Mouse (Mus musculus) midbrain, embryonic 11.5 days (tissue): ENCODE results near the gene Foxp4. TPM values are rescaled to one million over a fixed set of nuclear protein-coding genes. Genes with fewer than 3 reads are reported as not detected.

Source experiments
- ATAC-seq: fragments of 200-750 bp; cut with Nextera tagmentation; 2 replicates; pipeline ENCODE4 v1.8.0; 2017; ENCODE audit warnings: moderate TSS enrichment, moderate library complexity; ENCODE audit not compliant: low FRiP score
- DNase-seq: peaks from one replicate; pipeline ENCODE4 v3.0.0; 2015; ENCODE audit warnings: low spot score; ENCODE audit errors: missing footprints
- H3K27ac ChIP-seq: fragments of 300-500 bp; sonication (generic); 2 replicates; pipeline ENCODE4 v1.5.1; 2014; ENCODE audit warnings: low read depth, low read length
- H3K27me3 ChIP-seq: fragments of 300-500 bp; sonication (generic); 2 replicates; pipeline ENCODE4 v1.6.1; 2014; ENCODE audit warnings: mild to moderate bottlenecking, low read length, moderate library complexity, mixed read lengths; ENCODE audit not compliant: control insufficient read depth, insufficient read depth
- H3K36me3 ChIP-seq: fragments of 300-500 bp; sonication (generic); 2 replicates; pipeline ENCODE4 v1.6.1; 2014; ENCODE audit warnings: mild to moderate bottlenecking, low read length, moderate library complexity, mixed read lengths; ENCODE audit not compliant: control insufficient read depth, insufficient read depth
- H3K4me1 ChIP-seq: fragments of 300-500 bp; sonication (generic); 2 replicates; pipeline ENCODE4 v1.6.1; 2014; ENCODE audit warnings: low read length; ENCODE audit not compliant: control insufficient read depth, insufficient read depth
- H3K4me2 ChIP-seq: fragments of 300-500 bp; sonication (generic); 2 replicates; pipeline ENCODE4 v1.6.1; 2014; ENCODE audit warnings: mild to moderate bottlenecking, moderate library complexity
- H3K4me3 ChIP-seq: fragments of 300-500 bp; sonication (generic); 2 replicates; pipeline ENCODE4 v1.5.1; 2014; ENCODE audit warnings: low read depth, low read length
- H3K9ac ChIP-seq: fragments of 300-500 bp; sonication (generic); 2 replicates; pipeline ENCODE4 v1.6.1; 2014; ENCODE audit warnings: low read length
- H3K9me3 ChIP-seq: fragments of 300-500 bp; sonication (generic); 2 replicates; pipeline ENCODE4 v1.6.1; 2016; ENCODE audit warnings: low read length; ENCODE audit not compliant: control insufficient read depth
- WGBS: fragments of 180-500 bp; shearing (Covaris S2); extraction: QIAGEN DNeasy Blood & Tissue Kit; methylation state at CpG from one replicate; pipeline ENCODE4 v1.1.7; 2014; 5-methylcytosine and 5-hydroxymethylcytosine counted together
- polyA plus RNA-seq: library from polyadenylated mRNA; unstranded; fragments of >200 nt; fragmentation: Nextera tagmentation; extraction: Ambion mirVana; gene quantifications from 2 replicates; pipeline ENCODE4 v1.2.1, GENCODE M21; 2014

Gene Foxp4
- polyA plus RNA-seq, 1 experiment from 2014 or later, result 27.5 TPM

DNA sequence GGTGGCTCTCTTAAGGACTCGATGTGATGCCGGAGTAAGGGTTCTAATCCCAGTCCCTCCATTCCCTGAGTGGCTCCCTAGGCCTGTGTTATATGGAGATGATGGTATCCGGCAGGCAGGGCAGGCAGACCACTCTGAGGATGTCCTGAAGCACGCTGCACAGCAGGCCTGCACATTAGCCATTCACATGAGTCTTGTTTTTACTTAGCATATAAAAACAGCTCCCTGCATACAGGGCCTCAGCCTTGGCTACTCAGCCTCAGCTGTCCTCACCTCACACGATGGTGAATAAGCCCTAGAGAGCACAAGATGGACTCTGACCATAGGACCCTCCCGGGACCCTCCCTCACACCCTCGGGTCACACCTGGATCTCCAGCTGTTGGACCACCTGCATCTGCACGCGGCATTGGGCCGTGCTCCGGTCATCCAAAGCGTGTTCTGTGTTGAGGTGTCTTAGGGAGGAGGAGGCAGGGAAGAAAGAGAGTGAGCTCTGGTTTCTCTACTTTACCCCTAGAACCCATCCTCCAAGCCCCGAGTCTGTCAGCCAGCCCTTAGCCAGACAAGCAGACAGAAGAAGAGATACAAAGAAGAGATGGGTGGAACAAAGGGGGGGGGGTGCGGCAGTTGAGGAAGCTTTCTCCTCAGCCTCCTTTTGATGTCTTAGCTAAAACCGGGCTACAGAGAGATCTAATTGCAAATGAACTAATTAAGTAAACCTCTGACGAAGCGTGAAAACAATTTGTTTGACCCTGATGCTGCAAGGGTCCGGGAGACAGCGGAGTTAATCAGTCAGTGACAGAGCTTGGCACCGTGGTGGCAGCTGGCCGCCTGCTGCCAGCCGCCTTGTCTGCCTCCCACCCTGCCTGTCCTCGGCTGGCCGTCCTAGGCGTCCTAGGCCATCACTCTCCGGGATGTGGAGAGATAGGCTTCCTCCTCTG is 47.4 kb downstream of the Foxp4 start:
- H3K4me1 ChIP-seq, result peaks cover 70% of the 10 kb centered on the region
- H3K4me3 ChIP-seq, result no peak overlapping the region
- no peak for ATAC-seq
- 19% methylated on average over 26 of the region's 26 CpGs for WGBS
- H3K27ac ChIP-seq, result peak overlapping the region; percentile 80
- H3K36me3 ChIP-seq, result peaks cover 10% of the 10 kb centered on the region
- peak; percentile 95 for DNase-seq
- no peaks in the 10 kb centered on the region for H3K27me3 ChIP-seq
- H3K9me3 ChIP-seq, result no peaks in the 10 kb centered on the region
- peak overlapping the region; percentile 52 for H3K9ac ChIP-seq
- H3K4me2 ChIP-seq, result peak overlapping the region; percentile 8; the same call in 1 of the 2 replicates

DNA sequence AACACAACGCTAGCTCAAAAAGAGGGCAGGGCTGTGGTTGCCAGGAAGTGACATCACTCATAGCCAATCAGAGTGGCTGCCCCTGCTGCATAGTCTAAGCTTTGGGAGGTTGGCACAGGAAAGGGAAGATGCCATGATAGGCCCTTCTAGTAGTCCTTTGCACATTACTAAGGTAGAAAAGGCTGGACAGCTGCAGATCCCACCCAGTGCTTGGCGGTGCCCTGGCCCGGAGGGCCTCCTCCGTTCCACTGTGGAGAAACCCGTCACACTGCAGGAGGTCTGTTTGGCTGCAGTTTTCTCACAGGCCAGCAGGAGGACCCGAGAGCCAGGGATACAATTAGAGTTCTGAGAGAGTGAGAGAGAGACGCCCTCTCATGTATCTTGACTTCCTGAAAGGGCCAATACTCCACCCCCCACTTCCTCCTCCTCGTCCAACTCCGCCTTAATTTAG is 51.1 kb downstream of the Foxp4 start:
- 18% methylated on average over 9 of the region's 9 CpGs for WGBS
- no peak overlapping the region for H3K4me3 ChIP-seq
- ATAC-seq, result peak; percentile 41
- 0 out of 2 replicates have a peak overlapping the region, but pooled peaks have one; percentile 71 for H3K27ac ChIP-seq
- DNase-seq, result peak; percentile 97
- peaks cover 37% of the 10 kb centered on the region for H3K4me1 ChIP-seq
- no peaks in the 10 kb centered on the region for H3K9me3 ChIP-seq
- no peak overlapping the region for H3K4me2 ChIP-seq
- no peak overlapping the region for H3K9ac ChIP-seq
- no peaks in the 10 kb centered on the region for H3K27me3 ChIP-seq
- H3K36me3 ChIP-seq, result peaks cover 16% of the 10 kb centered on the region

- Histone ChIP-seq H3K4me3 (no peak overlapping the region), H3K9me3 (no peaks in the 10 kb centered on the region), H3K4me2 (no peak overlapping the region), H3K27ac (peak overlapping the region; percentile 71), H3K9ac (no peak overlapping the region), H3K36me3 (peaks cover 16% of the 10 kb centered on the region), H3K27me3 (no peaks in the 10 kb centered on the region), H3K4me1 (peaks cover 28% of the 10 kb centered on the region)
- ATAC-seq (peak; percentile 52), DNase-seq (no peak)
- 73% methylated on average over 31 of the region's 31 CpGs for WGBS
Measured at GRCm38 (mm10) chr17:47872311-47873011, 52.0 kb downstream of the Foxp4 start.

GRCm38 (mm10) chr17:47869874-47870273 is 54.6 kb downstream of the Foxp4 start:
- Histone ChIP-seq H3K4me2 (no peak overlapping the region), H3K4me1 (peaks cover 13% of the 10 kb centered on the region), H3K36me3 (peaks cover 12% of the 10 kb centered on the region; the same call in 1 of the 2 replicates), H3K27ac (no peak overlapping the region), H3K9ac (no peak overlapping the region), H3K27me3 (no peaks in the 10 kb centered on the region), H3K4me3 (no peak overlapping the region), H3K9me3 (no peaks in the 10 kb centered on the region)
- no peak for DNase-seq
- ATAC-seq, result no peak
- 93% methylated on average over 10 of the region's 10 CpGs for WGBS

GRCm38 (mm10) chr17:47866037-47866436 is 58.4 kb downstream of the Foxp4 start:
- H3K4me1 ChIP-seq, result peaks cover 6% of the 10 kb centered on the region; the same call in 1 of the 2 replicates
- no peak overlapping the region for H3K9ac ChIP-seq
- no peak for DNase-seq
- H3K9me3 ChIP-seq, result no peaks in the 10 kb centered on the region
- no peak overlapping the region for H3K4me2 ChIP-seq
- 73% methylated on average over 10 of the region's 10 CpGs for WGBS
- H3K27ac ChIP-seq, result no peak overlapping the region
- H3K4me3 ChIP-seq, result no peak overlapping the region
- no peak for ATAC-seq
- H3K27me3 ChIP-seq, result no peaks in the 10 kb centered on the region
- peaks cover 4% of the 10 kb centered on the region; the same call in 1 of the 2 replicates for H3K36me3 ChIP-seq

DNA sequence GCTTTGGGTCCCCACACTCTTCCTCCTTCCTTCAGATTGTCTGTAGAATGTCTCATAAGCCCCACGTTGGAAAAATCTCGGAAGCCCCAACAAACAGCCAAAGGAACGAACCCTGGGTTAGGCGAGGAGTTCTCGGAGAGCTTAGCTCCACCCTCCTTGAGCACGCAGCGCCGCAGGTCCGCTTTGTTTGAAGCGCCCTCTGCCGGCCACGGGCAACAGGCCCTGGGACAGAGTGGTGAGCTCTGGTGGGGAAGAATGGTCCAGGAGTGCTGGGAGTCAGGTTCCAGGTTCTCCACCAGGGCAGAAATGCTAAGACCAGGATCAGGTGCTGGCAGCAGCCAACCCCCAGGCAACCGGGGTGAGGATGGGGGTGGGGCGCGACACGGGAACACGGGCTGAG is 59.9 kb downstream of the Foxp4 start:
- H3K9me3 ChIP-seq, result no peaks in the 10 kb centered on the region
- no peak overlapping the region for H3K27ac ChIP-seq
- H3K4me1 ChIP-seq, result peaks cover 6% of the 10 kb centered on the region; the same call in 1 of the 2 replicates
- no peaks in the 10 kb centered on the region; the same call in 1 of the 2 replicates for H3K36me3 ChIP-seq
- peak overlapping the region; percentile 23; the same call in 1 of the 2 replicates for H3K4me2 ChIP-seq
- no peak overlapping the region for H3K9ac ChIP-seq
- ATAC-seq (peak; percentile 76), DNase-seq (peak; percentile 97)
- H3K27me3 ChIP-seq, result no peaks in the 10 kb centered on the region
- WGBS, result 6% methylated on average over 17 of the region's 17 CpGs
- H3K4me3 ChIP-seq, result no peak overlapping the region

DNA sequence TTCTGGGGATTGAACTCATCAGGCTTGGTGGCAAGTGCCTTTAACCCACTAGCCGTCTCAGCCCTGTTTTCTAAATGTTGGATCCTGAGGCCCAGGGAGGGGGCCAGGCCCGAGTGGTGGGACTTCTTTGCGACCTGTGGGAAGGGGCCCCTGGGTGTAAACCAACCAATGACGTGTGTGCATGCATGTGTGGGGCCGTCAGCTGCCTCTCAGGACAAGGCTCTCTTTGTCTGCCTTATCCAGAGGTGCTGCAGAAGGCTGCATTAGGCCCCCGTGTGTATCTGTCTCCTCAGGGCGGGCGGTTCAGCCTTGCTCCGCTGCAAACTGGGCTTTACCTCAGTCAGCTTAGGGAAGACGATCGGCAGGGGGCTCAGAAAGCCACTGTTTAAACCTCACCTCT is 61.0 kb downstream of the Foxp4 start:
- ATAC-seq, result peak; percentile 43
- H3K4me3 ChIP-seq, result no peak overlapping the region
- H3K9me3 ChIP-seq, result no peaks in the 10 kb centered on the region
- no peak overlapping the region for H3K4me2 ChIP-seq
- WGBS, result 15% methylated on average over 11 of the region's 11 CpGs
- H3K4me1 ChIP-seq, result peaks cover 6% of the 10 kb centered on the region; the same call in 1 of the 2 replicates
- H3K27me3 ChIP-seq, result no peaks in the 10 kb centered on the region
- H3K27ac ChIP-seq, result no peak overlapping the region
- H3K9ac ChIP-seq, result peak overlapping the region; percentile 47; the same call in 1 of the 2 replicates
- no peaks in the 10 kb centered on the region; the same call in 1 of the 2 replicates for H3K36me3 ChIP-seq
- DNase-seq, result no peak

GRCm38 (mm10) chr17:47863023-47863422 is 61.4 kb downstream of the Foxp4 start:
- no peak overlapping the region for H3K4me2 ChIP-seq
- no peaks in the 10 kb centered on the region for H3K9me3 ChIP-seq
- 48% methylated on average over 4 of the region's 4 CpGs for WGBS
- H3K4me1 ChIP-seq, result peaks cover 6% of the 10 kb centered on the region; the same call in 1 of the 2 replicates
- H3K9ac ChIP-seq, result no peak overlapping the region; the same call in 1 of the 2 replicates
- no peaks in the 10 kb centered on the region for H3K27me3 ChIP-seq
- H3K27ac ChIP-seq, result no peak overlapping the region
- no peaks in the 10 kb centered on the region; the same call in 1 of the 2 replicates for H3K36me3 ChIP-seq
- DNase-seq (no peak), ATAC-seq (peak; percentile 20; the same call in 1 of the 2 replicates)
- no peak overlapping the region for H3K4me3 ChIP-seq
